Mouse (Mus musculus) CD8-positive naive resting alpha-beta T cell, adult 2 months (primary cell): ENCODE results near the gene Slamf9.

Source experiments
- DNase-seq, 2 experiments: peaks; one replicate each; pipeline ENCODE4 v3.0.0; 2022; ENCODE audit warnings: low read depth in 2 of 2, low spot score in 2 of 2

Slamf9 gene

GRCm38 (mm10) chr1:172475054-172475741 lies at the start of gene Slamf9:
TSS of gene Slamf9 (plus strand) at chr1:172475358.
- DNase-seq, result no peak

GRCm38 (mm10) chr1:172426419-172426818 lies 48.7 kb upstream of the Slamf9 start:
- DNase-seq, result no peak

- DNase-seq, result no peak
Measured at GRCm38 (mm10) chr1:172427841-172428240, 47.3 kb upstream of the Slamf9 start.

GRCm38 (mm10) chr1:172428614-172429013 lies 46.5 kb upstream of the Slamf9 start:
- no peak for DNase-seq

- DNase-seq, result no peak
Measured at GRCm38 (mm10) chr1:172430731-172431220, 44.4 kb upstream of the Slamf9 start.

GRCm38 (mm10) chr1:172431836-172432586 lies 43.1 kb upstream of the Slamf9 start:
- no peak for DNase-seq

GRCm38 (mm10) chr1:172432587-172432955 lies 42.6 kb upstream of the Slamf9 start:
- DNase-seq, result no peak

- no peak for DNase-seq
Measured at GRCm38 (mm10) chr1:172433012-172433850, 41.9 kb upstream of the Slamf9 start.

- DNase-seq, result no peak
Measured at GRCm38 (mm10) chr1:172433851-172434165, 41.4 kb upstream of the Slamf9 start.

- no peak for DNase-seq
Measured at GRCm38 (mm10) chr1:172436785-172437184, 38.4 kb upstream of the Slamf9 start.

- DNase-seq, result no peak
Measured at GRCm38 (mm10) chr1:172438621-172439020, 36.5 kb upstream of the Slamf9 start.

- no peak for DNase-seq
Measured at GRCm38 (mm10) chr1:172440521-172440920, 34.6 kb upstream of the Slamf9 start.

- no peak for DNase-seq
Measured at GRCm38 (mm10) chr1:172441935-172442445, 33.2 kb upstream of the Slamf9 start.

- DNase-seq, result no peak
Measured at GRCm38 (mm10) chr1:172450226-172450625, 24.9 kb upstream of the Slamf9 start.

GRCm38 (mm10) chr1:172450848-172451470 lies 24.2 kb upstream of the Slamf9 start:
- DNase-seq, result no peak

GRCm38 (mm10) chr1:172452911-172453310 lies 22.2 kb upstream of the Slamf9 start:
- no peak for DNase-seq

- DNase-seq, result no peak
Measured at GRCm38 (mm10) chr1:172453810-172454209, 21.3 kb upstream of the Slamf9 start.

- DNase-seq, result peak in 1 of 2 experiments; percentile 3
Measured at GRCm38 (mm10) chr1:172455416-172455815, 19.7 kb upstream of the Slamf9 start.

- DNase-seq, result no peak
Measured at GRCm38 (mm10) chr1:172456001-172456677, 19.0 kb upstream of the Slamf9 start.

- no peak for DNase-seq
Measured at GRCm38 (mm10) chr1:172457196-172457595, 18.0 kb upstream of the Slamf9 start.
